Mouse (Mus musculus) cerebral cortex, adult 2 months (tissue): ENCODE measurements around the gene Fam210b.

Source experiments
- WGBS: fragments of 180-500 bp; shearing (Covaris S2); methylation state at CpG from one replicate; pipeline ENCODE4 v1.1.7; 2018; 5-methylcytosine and 5-hydroxymethylcytosine counted together

The Fam210b gene

DNA sequence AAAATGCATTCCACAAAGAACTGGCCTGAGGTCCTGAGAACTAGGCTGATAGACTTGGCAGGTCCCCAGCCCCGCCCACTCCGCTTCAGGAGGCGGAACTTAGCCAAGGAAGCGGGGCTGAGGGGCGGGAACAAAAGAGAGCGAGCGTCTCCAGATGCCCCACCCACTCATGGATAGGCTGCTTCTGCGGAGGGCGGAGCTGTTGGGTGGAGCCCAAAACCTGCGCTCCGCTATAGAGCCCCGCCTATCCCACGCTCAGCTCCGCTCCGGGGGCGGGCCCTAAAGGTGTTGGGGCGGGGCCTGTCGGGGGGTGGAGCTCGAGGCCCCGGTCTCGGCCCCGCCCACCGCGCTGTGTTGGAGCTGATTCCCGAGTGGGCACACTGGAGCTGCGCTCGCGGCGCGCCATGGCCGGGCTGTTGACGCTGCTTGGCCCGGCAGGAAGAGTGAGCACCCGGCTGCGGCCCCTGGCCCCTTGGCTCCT lies at the start of gene Fam210b:
Fam210b (plus strand) TSS at position 308 of the 481 bp plus-strand sequence.
- WGBS = 0% methylated on average over 33 of the region's 35 CpGs

DNA sequence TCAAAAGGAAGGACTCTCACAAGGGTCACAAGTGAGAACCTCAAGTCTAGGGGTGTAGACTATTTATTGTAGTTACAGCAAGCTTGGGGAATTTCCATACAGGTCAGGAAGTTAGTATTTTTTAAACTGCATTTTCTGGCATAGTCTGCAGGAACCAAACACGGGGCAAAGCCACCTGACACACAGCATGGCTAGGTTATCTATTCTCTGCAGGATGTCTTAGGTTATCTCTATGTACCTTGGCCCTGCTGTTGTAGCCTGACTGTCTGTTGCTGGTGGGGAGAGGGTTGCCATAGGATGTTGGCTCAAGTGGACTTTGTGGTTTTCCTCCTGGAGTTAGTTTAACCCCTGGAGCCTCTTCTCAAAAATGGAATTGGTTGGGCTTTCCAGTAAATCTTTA lies 47.3 kb upstream of the Fam210b start:
- 78% methylated on average over 1 of the region's 1 CpGs for WGBS

DNA sequence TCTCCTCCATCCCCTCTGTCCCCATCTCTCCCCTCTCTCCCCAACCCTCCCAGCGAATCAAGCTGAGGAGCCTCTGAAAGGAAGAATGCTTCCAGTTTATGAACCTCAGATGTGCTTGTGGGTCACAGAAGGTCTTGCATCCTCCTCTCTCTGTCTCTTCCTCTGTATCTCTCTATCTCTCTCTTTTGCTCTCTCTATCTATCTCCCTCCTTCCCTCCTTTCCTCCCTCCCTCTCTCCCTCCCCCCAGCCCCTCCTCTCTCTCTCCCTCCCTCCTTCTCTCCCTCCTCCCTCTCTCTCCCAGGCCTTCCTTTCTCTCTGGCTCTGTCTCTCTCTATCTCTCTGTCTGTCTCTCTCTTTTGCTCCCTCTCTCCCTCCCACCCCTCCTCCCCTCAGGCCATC lies 46.8 kb upstream of the Fam210b start:
- WGBS = 63% methylated on average over 1 of the region's 1 CpGs

DNA sequence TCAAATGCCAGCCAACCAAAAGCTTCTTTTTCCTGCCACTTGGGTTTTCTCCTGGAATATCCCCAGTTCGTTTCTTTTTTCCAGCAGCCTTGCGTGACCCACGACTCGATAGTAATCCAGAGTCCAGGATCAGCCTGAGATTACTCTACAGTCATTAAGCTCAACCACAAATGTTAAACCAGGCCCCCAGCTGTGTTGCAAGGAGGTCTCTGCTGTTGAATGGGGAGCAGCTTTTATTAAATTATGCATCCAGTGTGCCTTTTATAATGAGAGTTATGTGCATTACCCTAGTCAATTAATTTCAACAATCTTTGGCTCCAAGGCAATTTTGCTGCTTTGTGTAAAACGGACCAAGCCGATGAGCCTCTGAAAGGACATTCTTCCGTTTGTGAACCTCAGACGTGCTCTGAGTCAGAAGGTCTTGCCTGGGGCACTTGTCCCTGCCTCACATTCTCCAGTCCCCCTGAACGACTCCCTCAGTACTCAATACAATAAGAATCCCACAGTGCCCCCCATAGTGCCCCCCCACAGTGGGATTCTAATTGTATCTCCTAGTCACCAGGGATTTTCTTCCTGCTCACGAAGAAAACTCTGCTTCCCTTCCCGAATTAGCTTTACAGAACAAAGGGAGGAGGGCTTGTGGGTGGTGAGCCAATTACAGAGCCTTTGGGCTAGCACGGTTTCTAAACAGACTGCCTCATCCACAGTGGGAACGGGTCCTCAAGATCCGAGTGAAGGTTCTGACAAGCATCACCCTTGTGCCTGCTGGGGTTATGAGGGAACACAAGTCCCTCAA lies 46.0 kb upstream of the Fam210b start:
- 26% methylated on average over 14 of the region's 14 CpGs for WGBS

DNA sequence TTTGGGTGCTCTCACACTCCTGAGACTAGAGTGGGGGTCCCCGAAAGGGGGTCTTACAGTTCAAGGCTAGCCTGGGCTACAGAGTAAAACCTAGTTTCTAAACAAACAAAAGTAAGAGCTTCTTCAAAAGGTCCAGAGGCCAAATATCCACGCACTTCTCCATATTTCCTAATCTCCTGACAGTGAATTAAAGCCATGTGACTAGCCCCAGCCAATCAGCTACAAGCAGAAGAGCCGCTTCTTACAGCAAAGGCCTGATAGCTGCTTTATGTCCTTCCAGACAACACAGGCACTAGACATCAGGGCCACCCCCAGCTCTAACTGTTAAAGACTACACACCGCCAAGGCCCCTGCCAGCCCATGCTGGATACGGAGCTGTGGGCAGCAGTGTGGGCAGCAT lies 43.0 kb upstream of the Fam210b start:
- WGBS = 84% methylated on average over 5 of the region's 5 CpGs

DNA sequence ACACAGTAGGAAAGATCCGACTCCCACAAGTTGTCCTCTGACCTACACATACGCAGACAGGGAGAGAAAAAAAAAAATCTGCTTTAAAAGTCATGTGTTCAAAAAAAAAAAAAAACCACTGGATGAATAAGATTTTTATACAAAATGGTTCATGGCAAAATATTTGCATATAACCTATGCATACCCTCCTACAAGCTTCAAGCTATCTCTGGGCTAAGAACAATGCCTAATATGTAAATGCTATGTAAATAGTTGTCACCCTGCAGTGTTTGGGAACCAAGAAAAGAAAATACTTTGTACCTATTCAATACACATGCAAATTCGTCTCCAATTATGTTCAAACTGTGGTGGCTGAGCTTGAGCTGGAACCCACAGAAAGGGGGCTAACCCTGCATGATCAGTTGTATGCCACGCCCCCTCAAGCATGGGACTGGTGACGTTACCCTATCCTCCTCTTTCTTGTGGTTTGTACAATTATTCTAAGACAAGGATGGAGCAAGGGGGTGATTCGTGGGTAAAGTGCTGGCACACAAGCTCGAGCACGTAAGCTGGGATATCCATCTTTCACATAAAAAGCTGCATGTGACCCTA lies 41.2 kb upstream of the Fam210b start:
- 55% methylated on average over 8 of the region's 8 CpGs for WGBS

DNA sequence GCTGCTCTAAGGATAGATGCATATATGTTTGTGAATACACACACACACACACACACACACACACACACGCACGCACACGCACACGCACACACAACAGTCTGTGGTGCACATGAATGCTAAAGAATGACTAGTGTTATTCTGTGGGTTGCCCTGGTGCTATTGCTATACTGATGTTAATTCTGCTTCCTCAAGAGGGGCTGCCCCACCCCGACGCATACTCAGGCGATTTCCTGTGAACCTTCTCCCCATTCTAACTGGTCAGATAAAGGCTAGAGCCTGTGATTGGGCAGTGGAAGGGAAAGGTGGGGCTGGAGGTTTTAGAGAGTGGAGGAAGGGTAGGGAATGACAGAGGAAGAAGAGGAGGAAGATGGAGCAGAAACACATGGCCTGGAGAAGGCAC lies 39.8 kb upstream of the Fam210b start:
- whole genome bisulfite sequencing = 84% methylated on average over 7 of the region's 7 CpGs

DNA sequence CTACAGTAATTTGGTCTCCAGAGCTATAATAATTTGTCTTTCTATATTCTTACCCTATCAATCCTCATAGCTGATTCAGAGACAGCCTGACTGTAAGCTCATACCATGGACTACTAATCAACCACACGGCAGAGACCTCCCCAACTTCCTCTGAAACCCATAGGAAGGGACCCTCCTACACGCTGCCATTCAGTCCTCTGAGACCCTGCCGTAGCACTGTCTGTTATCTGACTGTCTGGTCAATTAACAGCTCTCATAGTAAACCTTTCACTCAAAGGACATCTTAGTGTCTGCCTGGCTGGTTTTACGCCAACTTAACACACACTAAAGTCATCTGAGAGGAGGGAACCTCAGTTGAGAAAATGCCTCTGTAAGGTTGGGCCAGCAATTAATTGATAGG lies 38.8 kb upstream of the Fam210b start:
- WGBS = 88% methylated on average over 4 of the region's 4 CpGs

DNA sequence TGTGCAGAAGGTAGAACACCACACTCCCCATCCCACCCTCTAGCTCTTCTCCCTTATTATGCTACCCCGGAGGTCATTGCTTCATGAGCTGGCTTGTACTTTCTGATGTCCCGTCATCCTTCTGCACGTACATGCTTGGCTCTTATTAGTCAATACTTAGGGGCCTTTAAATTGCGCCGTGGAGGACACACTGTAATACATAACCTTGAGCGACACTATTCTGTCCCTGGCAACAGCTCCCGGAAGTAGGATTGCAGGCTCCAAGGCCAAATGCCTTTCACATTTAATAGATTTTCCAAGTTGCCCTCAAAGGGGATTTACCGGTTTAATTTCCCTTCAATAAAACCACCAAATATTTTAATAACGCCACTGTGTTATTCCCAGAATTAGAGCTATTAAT lies 33.6 kb upstream of the Fam210b start:
- WGBS = 92% methylated on average over 9 of the region's 9 CpGs

DNA sequence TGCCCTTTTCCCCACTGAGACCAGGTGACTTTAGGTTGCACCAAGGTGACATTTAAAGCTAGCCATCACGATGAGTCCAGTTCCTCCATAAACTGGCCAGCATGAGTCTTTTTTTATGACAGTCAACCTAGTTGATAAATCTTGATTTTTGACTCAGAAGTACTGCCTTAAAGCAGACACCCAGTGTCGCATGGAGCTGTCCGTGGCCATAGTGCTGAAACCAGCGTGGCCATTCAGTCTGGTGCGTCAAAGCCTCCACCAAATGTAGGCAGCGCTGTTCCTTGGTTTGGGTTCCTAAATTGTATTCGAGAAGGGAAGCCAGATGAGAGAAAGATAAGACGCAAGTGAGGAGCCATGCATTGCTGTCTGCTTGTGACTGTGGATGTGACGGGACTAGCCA lies 24.5 kb upstream of the Fam210b start:
- WGBS = 48% methylated on average over 9 of the region's 9 CpGs

DNA sequence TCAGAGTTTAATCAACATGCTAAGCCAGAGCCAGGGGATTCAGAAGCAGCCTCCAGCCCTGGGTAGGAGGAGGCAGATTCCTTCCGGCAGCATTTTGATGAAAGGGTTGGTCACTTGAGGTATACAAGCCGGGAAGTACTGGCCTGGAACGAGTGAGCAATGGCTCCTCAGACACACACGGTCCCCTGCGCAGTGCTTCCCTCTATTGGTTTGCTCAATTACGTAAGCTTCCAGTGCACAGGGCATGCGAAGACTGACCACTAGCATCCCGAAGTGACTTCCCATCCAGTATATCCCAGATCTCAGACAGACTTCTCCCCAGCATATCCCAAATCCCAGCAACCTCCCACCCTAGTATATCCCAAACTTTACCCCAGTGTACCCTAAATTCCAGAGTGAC lies 17.1 kb upstream of the Fam210b start:
- 55% methylated on average over 8 of the region's 8 CpGs for WGBS

DNA sequence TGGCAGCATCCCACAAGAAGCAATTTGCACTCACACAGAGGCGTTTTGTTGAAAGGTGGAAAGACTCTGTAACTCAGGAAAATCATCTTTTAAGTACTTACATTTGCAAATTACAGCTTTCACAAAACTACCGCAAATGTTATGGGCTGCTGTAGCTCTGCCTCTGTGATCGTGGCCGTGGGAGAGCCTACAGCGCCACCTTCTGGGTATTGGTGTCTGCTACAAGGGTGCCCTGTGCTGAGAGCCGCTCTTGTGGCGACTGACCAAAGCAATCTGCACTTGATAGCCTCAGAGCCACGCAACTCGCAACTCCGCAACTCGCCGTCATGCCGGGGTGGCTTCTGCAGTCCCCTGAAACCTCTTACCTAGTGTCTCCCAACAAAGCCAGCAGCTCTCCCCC lies 16.2 kb upstream of the Fam210b start:
- 4% methylated on average over 13 of the region's 13 CpGs for WGBS

DNA sequence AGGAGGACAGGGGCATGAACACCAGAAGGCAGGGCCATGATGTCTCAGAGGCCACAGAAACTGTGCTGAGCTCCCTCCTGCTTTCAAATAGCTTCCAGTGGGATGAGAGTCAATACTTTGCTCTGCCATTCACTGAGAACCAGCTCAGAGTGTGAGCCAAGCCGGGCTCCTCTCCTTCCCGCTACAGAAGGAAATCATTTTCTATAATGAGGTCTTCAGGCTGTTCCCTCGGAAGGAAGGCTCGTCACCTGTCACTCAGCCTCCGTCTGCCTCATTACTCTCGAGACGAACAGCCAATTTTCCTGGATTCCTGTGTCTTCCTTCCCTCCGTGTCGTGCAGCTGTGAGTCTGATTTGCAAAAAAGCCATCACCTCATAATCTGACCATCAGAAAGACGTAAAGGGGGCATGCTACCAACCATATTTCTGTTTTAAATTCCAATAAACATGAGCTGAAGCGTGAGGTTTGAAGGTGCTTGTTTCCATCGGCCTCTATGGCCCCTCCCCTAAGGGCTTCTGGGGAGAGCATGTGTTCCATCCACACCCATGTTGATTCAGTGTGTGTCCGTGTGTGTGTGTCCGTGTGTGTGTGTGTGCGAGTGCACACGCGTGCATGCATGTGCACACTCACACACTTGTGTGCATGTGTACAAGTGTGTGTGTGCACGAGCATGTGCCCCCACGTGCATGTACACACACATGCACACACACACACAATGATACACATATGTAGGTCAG lies 7.0 kb upstream of the Fam210b start:
- 56% methylated on average over 19 of the region's 19 CpGs for WGBS

DNA sequence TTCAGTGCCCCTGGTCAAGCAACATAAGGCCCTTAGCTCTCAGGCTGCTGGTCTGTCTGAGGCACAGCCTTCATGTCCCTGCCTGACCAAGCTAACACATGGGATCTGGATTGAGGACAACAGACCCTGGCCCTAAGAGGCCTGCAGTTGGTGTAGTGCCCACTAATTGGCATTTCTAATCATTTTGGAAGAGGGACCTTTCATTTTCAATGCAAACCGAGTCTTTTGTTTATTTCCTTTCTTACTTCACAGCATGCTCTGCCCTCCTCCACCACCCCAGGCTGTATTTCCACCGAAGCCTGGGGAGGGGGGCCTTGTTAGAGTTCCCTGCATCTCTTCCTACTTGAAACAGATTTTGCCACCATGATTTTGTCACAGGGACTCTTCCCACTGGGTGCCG lies 4.4 kb upstream of the Fam210b start:
- WGBS = 43% methylated on average over 3 of the region's 3 CpGs

DNA sequence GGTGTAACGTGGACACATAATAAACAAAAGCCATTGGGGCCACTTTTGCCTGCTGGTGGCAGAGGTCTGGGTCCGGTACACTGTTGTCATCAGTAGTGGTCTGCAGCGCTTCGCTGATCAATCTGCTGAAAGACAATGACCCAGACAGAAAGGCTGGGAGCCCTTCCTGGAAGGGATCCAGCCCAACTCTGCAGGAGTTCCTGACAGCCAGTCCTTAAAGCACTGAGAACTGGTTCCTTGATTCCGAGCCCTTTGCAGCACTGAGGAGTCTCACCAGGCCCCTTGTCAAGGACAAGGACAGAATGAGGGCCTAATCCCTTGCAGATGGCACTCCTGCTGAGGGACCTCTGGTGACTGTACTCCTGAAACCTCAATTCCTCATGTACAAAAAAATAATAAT lies 3.8 kb upstream of the Fam210b start:
- 73% methylated on average over 5 of the region's 5 CpGs for WGBS

DNA sequence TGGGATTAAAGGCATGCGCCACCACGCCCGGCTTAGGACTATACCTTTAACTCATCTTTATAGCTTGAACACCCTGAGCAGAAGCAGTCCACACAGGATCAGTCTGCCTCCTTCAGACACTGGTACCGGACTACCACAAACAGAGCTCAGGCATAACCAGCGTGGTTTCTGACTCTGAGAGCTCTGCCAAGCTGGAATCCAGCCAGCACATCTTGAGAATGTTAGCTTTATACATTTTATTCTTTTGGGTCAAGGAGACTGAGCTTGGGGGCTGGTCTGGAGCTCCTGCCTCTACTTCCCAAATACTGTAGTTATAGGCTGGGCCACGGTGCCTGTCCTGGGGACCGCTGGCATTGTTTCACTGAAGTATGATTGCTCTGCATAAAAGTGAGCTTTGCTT lies 1.6 kb upstream of the Fam210b start:
- WGBS = 86% methylated on average over 7 of the region's 7 CpGs

DNA sequence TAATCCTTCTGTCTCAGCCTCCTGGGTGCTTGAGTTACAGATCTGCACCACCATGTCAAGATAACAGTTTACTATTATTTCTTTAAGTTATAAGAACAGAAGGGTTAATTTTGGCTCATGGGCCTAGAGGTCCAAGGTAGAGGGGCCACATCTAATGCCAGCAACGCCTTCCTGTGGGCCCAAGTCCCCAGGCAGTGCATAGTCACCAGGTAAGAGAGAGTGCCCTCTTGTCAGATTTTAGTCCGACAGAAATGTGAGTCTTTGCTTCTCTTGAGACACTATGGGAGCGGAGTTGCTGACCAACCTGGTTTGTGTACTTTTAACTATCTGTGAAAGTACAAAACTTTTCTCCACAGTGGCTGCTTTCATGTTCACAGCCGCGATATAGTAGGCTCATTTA lies 696 bp upstream of the Fam210b start:
- 24% methylated on average over 5 of the region's 5 CpGs for WGBS

DNA sequence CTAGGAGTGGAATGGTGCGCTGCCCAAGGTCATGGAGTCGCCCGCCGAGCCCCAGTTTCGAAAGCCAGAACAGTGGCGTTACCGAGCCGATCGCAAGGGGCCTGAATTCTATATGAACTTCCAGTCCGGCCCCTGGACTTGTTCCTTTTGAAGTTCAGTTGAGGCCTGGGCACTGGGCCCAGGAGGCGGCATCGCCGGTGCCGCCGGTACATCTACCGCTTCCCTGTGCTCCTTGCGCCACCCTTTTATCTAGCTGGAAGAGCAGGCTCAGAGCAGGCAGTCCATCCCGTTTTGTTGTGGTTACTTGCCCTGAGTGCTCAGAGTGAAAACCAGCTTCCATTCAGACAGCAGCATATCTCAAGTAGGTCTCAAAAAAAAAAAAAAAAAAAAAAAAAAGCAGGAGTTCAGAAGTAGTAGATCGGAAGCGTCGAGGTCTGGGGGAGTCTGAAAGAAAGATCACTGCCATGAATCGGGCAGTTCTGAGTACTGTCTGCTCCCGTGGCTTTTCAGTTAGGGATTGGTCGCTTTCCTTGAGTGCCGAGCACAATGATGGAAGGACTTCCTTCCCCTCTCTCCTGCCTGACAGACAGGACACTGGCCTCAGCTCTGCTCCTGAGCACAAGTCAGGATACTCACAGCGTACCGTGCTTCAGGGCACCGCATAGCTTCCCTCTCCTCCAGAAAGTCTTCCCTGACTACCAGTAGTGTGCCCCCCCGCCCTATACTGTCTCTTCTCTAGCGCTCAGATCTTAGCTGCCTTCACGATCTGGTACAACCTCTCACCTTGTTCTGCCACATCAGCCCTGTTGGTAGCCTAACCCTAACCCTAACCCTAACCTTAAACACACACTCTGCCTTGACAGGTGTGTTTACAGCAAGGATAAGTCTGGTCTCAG lies 917 bp downstream of the Fam210b start:
- WGBS = 16% methylated on average over 31 of the region's 31 CpGs

DNA sequence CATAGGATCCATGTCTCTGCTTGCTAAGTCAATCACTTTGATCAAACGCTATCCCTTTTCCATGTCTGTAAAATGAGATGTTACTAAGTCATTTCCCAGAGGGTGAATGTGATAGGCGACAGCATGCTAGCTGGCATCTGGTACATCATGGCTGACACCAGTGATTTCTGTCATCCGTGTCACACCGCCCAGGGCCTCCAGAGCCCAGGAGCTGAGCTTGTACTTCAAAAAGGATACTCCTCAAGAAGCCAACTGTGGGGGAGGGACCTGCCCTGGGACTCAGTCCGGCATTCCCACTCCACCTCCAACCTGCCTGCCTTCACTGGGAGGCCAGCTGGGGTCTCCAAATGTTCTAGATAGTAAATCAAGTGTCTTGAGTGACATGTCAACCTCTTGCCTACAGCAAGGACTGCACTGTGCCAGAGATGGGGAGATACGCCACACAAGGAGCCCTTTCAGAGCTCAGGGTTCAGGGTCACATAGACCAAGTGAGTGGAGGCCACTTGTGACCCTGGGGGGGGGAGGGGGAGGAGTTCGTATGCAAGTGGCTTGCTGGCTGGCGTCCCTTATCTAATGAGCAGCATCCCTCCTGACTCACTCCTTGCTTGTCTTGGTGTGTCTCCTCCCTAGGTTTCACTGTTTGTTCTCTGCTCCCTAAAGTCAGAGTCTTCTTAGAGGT lies 1.7 kb downstream of the Fam210b start:
- WGBS = 80% methylated on average over 8 of the region's 8 CpGs

DNA sequence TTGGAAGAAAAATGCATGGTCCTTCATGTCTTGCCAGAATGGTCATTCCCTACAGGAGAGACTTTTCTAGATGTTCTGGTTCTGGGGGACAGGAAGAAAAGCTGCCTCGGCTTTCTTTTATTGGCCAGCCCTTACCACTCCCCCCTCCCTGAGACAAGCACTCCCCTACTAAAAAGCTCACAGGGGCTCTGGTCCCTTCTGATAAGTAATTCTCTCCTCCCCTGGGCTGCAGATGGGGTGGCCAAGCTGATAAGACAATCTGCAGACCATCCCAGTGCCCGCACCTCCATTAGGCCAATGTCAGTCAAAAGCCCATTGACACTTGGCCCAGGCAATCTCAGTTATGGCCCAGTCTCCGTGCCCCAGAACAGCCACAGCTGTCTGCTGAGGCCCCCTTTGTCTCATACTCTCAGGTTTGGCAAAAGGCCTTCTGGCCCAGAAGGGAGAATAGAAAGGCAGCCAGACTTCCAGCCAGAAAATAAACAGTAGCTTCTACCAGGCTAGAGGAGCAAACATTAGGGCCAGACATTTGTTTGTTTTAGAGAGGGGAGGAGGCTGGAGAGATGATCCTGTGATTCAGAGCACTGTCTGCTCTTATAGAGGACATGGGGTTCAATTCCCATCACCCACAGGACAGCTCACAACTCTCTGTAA lies 3.1 kb downstream of the Fam210b start:
- 57% methylated on average over 3 of the region's 3 CpGs for WGBS

DNA sequence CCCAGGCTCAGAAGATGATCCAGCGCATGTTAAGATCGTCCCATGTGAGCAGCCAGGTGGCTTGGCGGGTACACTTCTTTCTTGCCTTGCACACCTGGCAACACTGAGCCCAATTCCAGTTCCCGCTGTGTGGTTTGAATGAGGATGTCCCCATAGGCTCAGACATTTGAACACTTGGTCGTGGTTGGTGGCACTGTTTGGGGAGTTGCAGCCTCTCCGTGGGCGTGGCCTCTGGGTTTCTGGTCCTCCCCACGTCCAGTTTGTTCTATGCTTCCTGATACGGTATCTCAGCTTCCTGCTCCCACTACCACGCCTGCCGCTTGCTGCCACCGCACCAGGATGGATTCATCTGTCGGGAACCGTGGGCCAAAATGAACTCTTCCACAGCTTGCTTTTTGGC lies 4.4 kb downstream of the Fam210b start:
- 85% methylated on average over 14 of the region's 14 CpGs for WGBS
